Mouse (Mus musculus): ENCODE measurements around the gene Hhipl1. TPM values are rescaled to one million over a fixed set of nuclear protein-coding genes. Genes with fewer than 3 reads are reported as not detected.

Hhipl1 gene
- polyA plus RNA-seq, 1 experiment from 2014 or later, result 0.32 TPM

DNA sequence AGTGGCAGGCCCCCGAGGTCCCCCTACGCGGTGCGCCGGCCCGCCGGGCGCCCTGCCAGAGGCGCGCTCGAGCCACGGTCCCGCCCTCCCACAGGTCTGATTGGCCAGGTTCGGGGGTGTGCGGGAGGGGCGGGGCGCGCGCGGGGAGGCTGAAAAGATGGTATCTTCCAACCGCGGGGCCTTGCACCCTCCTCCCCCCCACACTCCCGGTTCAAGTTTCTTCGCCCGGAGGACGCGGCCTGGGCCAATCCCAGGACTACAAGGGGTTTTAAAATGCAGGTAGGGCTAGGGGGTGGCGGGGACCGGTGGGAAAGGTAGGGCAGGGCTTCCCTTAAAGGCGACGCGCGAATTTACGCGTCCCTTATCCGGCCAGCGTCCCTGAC lies 30.6 kb upstream of the Hhipl1 start:
- peak; percentile 99 for DNase-seq (ENCODE audit: low spot score)
- ATAC-seq (ENCODE audit: insufficient number of reproducible peaks, low FRiP score, low TSS enrichment, low read depth), result peak; percentile 95

DNA sequence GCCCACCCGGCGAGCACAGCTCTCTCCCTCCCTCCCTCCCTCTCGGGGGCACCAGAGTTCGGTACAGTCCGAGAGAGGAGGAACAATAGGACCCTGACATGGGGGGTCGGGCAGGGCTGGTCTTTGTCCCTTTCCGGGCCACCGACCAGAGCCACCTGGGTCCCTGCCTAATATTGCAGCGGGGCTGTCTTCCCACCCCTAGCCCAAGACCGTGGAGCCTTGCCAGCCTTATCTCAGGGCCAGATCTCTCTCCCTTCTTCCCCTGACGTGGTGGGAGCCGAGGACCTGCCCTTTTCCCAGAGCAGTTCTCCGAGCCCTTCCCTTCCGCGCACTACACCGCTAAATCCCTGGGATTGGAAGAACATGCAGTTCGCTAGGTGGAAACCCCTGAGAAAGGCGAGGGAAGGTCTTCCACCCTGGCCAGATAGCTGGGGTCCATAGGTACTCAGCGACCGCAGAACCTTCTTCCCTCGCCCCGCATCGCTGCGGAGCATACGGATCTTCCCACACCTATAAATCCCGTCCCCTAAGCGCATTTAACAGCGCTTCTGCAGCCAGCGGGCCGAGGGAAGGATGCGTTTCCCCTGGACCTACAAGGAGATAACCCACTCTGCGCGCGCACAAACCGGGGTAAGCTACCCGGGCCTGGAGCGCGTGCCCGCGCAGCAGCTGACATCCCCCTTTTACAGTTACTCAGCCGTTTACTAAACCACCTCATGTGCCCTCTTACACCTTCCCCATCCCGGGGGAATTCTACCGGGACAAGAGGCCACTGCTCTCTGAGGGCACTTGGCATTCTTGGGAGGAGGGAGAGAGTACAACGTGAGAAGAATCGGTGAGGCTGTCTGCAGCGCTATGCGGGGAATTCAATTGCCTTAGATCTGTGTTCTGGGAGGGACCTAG lies 29.9 kb upstream of the Hhipl1 start:
- peak; percentile 17; the same call in 1 of the 2 replicates for ATAC-seq (ENCODE audit: insufficient number of reproducible peaks, low FRiP score, low TSS enrichment, low read depth)
- H3K4me1 ChIP-seq (ENCODE audit: control insufficient read depth, insufficient read depth, low read length), result peaks cover 45% of the 10 kb centered on the region

More for the DNA sequence above, 30.6 kb upstream of the Hhipl1 start:
- Histone ChIP-seq H3K4me2 (ENCODE audit: low read depth, severe bottlenecking) (peak overlapping the region; percentile 98), H3K36me3 (ENCODE audit: control insufficient read depth, insufficient read depth, low read length) (no peaks in the 10 kb centered on the region), H3K27me3 (ENCODE audit: control insufficient read depth, insufficient read depth, low read length) (peaks cover 12% of the 10 kb centered on the region), H3K4me3 (ENCODE audit: low read depth, low read length) (peak overlapping the region; percentile 59), H3K9me3 (ENCODE audit: control insufficient read depth, low read length) (no peaks in the 10 kb centered on the region), H3K9ac (ENCODE audit: low read length) (peak overlapping the region; percentile 59), H3K27ac (replicated peaks; ENCODE audit: low read depth, low read length) (peak overlapping the region; percentile 76), H3K4me1 (ENCODE audit: control insufficient read depth, insufficient read depth, low read length) (peaks cover 45% of the 10 kb centered on the region)
- under 1% methylated on average over 28 of the region's 37 CpGs for WGBS

DNA sequence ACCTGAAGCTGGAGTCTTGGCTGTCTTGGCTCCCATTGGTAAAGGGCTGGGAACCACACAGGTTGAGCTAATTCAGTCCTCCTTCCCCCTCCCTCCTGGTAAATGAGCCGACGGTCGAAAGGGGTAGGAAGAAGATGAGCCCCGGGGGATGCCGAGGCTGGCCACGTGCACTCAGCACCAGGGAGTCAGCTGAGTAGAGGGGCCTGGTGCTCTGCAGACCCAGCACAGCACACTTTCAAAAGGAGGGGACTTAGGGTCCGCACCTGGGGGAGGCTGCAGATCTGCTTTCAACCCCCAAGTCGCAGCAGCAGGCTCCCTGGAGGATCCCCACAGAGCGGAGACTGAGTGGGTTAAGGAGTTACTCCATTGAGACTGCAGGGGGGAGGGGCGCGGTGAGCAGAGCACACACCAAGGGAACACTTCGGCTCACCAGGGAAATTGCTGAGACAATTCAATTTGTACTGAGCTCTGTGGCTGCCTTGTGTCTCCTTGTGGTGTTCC lies 28.7 kb upstream of the Hhipl1 start:
- H3K36me3 ChIP-seq (ENCODE audit: control insufficient read depth, insufficient read depth, low read length), result no peaks in the 10 kb centered on the region
- H3K4me3 ChIP-seq (ENCODE audit: low read depth, low read length), result peak overlapping the region; percentile 11
- H3K4me2 ChIP-seq (ENCODE audit: low read depth, severe bottlenecking), result peak overlapping the region; percentile 42
- WGBS, result 1% methylated on average over 12 of the region's 12 CpGs
- H3K27ac ChIP-seq (replicated peaks; ENCODE audit: low read depth, low read length), result no peak overlapping the region
- no peaks in the 10 kb centered on the region for H3K9me3 ChIP-seq (ENCODE audit: control insufficient read depth, low read length)
- H3K27me3 ChIP-seq (ENCODE audit: control insufficient read depth, insufficient read depth, low read length), result peaks cover 12% of the 10 kb centered on the region
- DNase-seq (ENCODE audit: low spot score) (peak; percentile 54), ATAC-seq (ENCODE audit: insufficient number of reproducible peaks, low FRiP score, low TSS enrichment, low read depth) (no peak)
- peaks cover 39% of the 10 kb centered on the region for H3K4me1 ChIP-seq (ENCODE audit: control insufficient read depth, insufficient read depth, low read length)
- no peak overlapping the region for H3K9ac ChIP-seq (ENCODE audit: low read length)

More for the DNA sequence above, 29.9 kb upstream of the Hhipl1 start:
- DNase-seq (ENCODE audit: low spot score), result peak; percentile 70
- H3K27me3 ChIP-seq (ENCODE audit: control insufficient read depth, insufficient read depth, low read length), result peaks cover 12% of the 10 kb centered on the region
- H3K9ac ChIP-seq (ENCODE audit: low read length), result peak overlapping the region; percentile 59
- no peaks in the 10 kb centered on the region for H3K36me3 ChIP-seq (ENCODE audit: control insufficient read depth, insufficient read depth, low read length)
- under 1% methylated on average over 45 of the region's 47 CpGs for WGBS
- H3K4me2 ChIP-seq (ENCODE audit: low read depth, severe bottlenecking), result peak overlapping the region; percentile 79
- peak overlapping the region; percentile 59 for H3K4me3 ChIP-seq (ENCODE audit: low read depth, low read length)
- H3K9me3 ChIP-seq (ENCODE audit: control insufficient read depth, low read length), result no peaks in the 10 kb centered on the region
- peak overlapping the region; percentile 76 for H3K27ac ChIP-seq (replicated peaks; ENCODE audit: low read depth, low read length)

DNA sequence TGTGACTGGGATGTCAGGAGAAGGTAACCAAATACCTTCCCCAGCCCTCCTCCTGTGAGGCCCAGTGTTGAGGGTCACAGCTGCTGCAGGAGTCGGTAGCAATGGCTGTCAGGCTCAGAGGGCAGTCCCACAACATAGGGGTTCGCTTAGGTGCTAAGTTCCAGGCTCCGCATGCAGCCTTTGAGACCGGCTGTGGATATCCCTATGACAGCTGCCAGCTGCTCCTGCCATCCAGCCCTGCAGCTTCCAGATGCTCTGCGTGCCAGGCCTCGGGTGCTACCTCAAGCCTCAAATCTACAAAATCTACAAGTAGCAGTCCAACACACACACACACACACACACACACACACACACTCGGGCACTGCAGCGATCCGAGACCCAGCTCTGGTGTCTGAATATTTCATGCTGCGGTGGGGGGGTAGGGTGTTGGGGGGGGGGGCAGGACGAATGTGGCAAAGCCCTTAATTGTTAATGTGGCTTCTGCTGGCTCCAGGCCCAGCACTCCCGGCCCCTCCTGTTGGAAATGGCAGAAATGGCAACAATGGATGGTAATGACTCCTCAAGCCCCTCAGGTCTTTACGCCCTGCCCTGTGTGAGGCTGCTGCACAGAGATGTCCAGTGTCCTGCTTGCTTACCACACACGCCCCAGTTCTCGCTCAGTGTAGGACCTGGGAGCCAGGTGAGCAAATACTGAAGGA lies 27.7 kb upstream of the Hhipl1 start:
- Histone ChIP-seq H3K9me3 (ENCODE audit: control insufficient read depth, low read length) (no peaks in the 10 kb centered on the region), H3K9ac (ENCODE audit: low read length) (no peak overlapping the region), H3K4me2 (ENCODE audit: low read depth, severe bottlenecking) (no peak overlapping the region), H3K27me3 (ENCODE audit: control insufficient read depth, insufficient read depth, low read length) (peaks cover 10% of the 10 kb centered on the region), H3K36me3 (ENCODE audit: control insufficient read depth, insufficient read depth, low read length) (no peaks in the 10 kb centered on the region), H3K27ac (replicated peaks; ENCODE audit: low read depth, low read length) (no peak overlapping the region), H3K4me1 (ENCODE audit: control insufficient read depth, insufficient read depth, low read length) (peaks cover 29% of the 10 kb centered on the region), H3K4me3 (ENCODE audit: low read depth, low read length) (no peak overlapping the region)
- DNase-seq (ENCODE audit: low spot score) (peak; percentile 43), ATAC-seq (ENCODE audit: insufficient number of reproducible peaks, low FRiP score, low TSS enrichment, low read depth) (no peak)
- 38% methylated on average over 15 of the region's 15 CpGs for WGBS

DNA sequence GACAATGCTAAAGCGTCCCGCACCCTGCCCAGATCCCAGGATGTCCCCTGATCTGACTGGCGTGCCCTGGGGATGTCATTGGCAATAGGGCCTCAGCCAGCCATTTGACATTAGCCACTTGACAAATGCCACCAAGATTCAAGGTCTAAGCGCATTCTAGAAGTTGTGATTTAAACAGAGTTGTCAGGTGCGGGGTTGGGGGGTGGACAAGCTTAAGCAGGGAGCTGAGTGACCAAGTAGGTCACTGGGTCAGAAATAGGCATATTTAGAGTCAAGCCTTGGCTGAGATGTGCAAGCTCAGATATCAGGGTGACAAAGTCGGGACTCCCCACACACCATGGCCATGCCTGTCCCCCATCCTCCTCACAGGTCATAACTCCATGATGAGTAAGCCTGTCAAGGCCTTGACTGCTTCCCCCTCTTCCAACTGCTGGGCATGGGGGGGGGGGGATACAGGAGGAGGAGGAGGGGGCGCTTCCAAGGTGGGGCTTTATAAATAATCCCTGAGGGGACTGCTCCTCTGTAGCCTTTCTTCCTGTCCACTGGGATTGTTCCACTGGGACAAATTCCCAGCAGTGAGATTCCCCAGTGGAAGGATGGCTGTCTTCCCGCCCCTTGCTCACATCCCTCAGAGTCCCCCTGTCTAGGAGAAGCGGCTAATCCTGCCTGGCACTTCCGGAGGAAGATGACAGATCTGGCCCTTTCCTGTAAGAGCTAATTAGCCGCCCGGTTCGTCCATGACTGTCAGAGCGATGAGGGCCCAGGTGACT lies 21.4 kb upstream of the Hhipl1 start:
- Histone ChIP-seq H3K36me3 (ENCODE audit: control insufficient read depth, insufficient read depth, low read length) (no peaks in the 10 kb centered on the region), H3K9ac (ENCODE audit: low read length) (no peak overlapping the region), H3K27ac (replicated peaks; ENCODE audit: low read depth, low read length) (no peak overlapping the region), H3K9me3 (ENCODE audit: control insufficient read depth, low read length) (no peaks in the 10 kb centered on the region), H3K4me2 (ENCODE audit: low read depth, severe bottlenecking) (peak overlapping the region; percentile 11; the same call in 1 of the 2 replicates), H3K4me3 (ENCODE audit: low read depth, low read length) (no peak overlapping the region), H3K4me1 (ENCODE audit: control insufficient read depth, insufficient read depth, low read length) (peaks cover 10% of the 10 kb centered on the region), H3K27me3 (ENCODE audit: control insufficient read depth, insufficient read depth, low read length) (no peaks in the 10 kb centered on the region)
- peak; percentile 39 for DNase-seq (ENCODE audit: low spot score)
- ATAC-seq (ENCODE audit: insufficient number of reproducible peaks, low FRiP score, low TSS enrichment, low read depth), result no peak
- 33% methylated on average over 14 of the region's 14 CpGs for WGBS

DNA sequence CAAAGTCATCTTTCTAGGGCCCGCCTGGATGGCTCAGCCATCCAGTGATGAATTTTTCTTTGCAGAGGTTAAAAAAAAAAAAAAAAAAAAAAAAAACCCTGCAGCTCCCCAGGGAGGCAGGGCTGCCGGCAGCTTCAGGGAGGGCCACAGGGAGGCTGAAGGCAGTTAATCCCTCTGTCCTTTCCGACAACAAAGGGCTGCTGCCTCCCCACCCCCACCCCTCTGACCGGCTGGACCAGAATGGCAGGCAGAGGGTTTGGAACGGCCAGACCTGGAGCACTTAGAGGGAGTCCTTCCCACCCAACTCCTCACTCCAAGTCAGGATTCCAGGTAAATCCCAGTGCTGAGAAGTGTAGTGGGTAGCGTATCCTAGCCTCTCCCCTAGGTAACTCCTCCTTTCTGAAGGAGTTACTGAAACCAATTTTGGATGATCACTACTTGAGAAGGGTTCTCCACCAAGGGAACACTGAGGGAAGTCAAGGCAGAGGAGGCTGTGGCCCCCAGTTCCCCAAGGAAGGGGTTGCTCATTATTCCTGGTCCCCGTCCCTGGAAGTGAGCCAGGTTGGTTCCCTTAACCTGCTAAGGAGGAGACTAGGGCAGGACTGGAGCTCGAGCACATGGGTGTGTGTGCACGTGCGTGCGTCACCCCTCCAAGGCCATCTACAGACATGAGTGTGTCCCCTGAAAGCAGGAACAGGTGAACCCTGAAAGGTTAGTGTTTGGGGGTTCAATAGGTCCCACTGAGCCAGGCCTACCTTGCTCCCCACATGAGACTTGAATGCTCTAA lies 20.7 kb upstream of the Hhipl1 start:
- H3K36me3 ChIP-seq (ENCODE audit: control insufficient read depth, insufficient read depth, low read length), result no peaks in the 10 kb centered on the region
- H3K9me3 ChIP-seq (ENCODE audit: control insufficient read depth, low read length), result no peaks in the 10 kb centered on the region
- H3K4me2 ChIP-seq (ENCODE audit: low read depth, severe bottlenecking), result peak overlapping the region; percentile 11; the same call in 1 of the 2 replicates
- 32% methylated on average over 11 of the region's 11 CpGs for WGBS
- ATAC-seq (ENCODE audit: insufficient number of reproducible peaks, low FRiP score, low TSS enrichment, low read depth), result no peak
- no peaks in the 10 kb centered on the region for H3K27me3 ChIP-seq (ENCODE audit: control insufficient read depth, insufficient read depth, low read length)
- H3K4me1 ChIP-seq (ENCODE audit: control insufficient read depth, insufficient read depth, low read length), result peaks cover 10% of the 10 kb centered on the region
- H3K27ac ChIP-seq (replicated peaks; ENCODE audit: low read depth, low read length), result no peak overlapping the region
- no peak for DNase-seq (ENCODE audit: low spot score)
- H3K4me3 ChIP-seq (ENCODE audit: low read depth, low read length), result no peak overlapping the region
- no peak overlapping the region for H3K9ac ChIP-seq (ENCODE audit: low read length)

DNA sequence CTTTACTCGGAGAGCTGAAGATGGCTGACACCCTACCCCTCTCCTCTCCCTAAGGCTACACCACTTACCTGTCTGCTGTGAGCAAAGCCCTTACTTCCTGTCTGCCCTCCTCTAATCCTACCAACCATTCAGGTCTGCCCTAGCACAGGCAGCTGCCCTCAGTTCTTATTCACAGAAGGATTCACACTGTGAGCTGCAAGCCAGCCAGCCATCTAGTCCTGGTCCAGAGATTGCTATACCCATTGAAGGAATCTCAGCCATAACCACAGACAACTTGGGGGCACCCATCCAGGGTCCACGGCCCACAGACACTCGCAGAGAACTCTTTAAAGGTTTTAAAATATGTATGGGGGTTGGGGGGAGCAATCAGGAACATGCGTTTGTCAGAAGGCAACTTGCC lies 19.7 kb upstream of the Hhipl1 start:
- no peak overlapping the region for H3K27ac ChIP-seq (replicated peaks; ENCODE audit: low read depth, low read length)
- no peaks in the 10 kb centered on the region for H3K36me3 ChIP-seq (ENCODE audit: control insufficient read depth, insufficient read depth, low read length)
- DNase-seq (ENCODE audit: low spot score), result no peak
- H3K9me3 ChIP-seq (ENCODE audit: control insufficient read depth, low read length), result no peaks in the 10 kb centered on the region
- H3K4me1 ChIP-seq (ENCODE audit: control insufficient read depth, insufficient read depth, low read length), result peaks cover 10% of the 10 kb centered on the region
- no peak overlapping the region for H3K4me3 ChIP-seq (ENCODE audit: low read depth, low read length)
- H3K27me3 ChIP-seq (ENCODE audit: control insufficient read depth, insufficient read depth, low read length), result no peaks in the 10 kb centered on the region
- H3K4me2 ChIP-seq (ENCODE audit: low read depth, severe bottlenecking), result no peak overlapping the region
- ATAC-seq (ENCODE audit: insufficient number of reproducible peaks, low FRiP score, low TSS enrichment, low read depth), result no peak
- no peak overlapping the region for H3K9ac ChIP-seq (ENCODE audit: low read length)
- 80% methylated on average over 4 of the region's 4 CpGs for WGBS

Data from limb, embryonic 11.5 days (tissue).